Mouse (Mus musculus) limb, embryonic 13.5 days (tissue): ENCODE measurements at regions not wholly inside any gene's neighbourhood (a gene's known extent, or its start where the extent isn't known, plus 50 kb on each side); places are given as distances from the start of the nearest gene placed in this dataset.

ENCODE experiments used
- ATAC-seq: fragments of 200-750 bp; cut with Nextera tagmentation; 2 replicates; pipeline ENCODE4 v1.8.0; 2017; ENCODE audit warnings: low read depth, moderate number of reproducible peaks, moderate TSS enrichment; ENCODE audit not compliant: low FRiP score
- H3K27ac ChIP-seq: fragments of 300-500 bp; sonication (generic); 2 replicates; pipeline ENCODE4 v1.5.1; 2015; ENCODE audit warnings: inconsistent platforms, mild to moderate bottlenecking, moderate library complexity
- H3K27me3 ChIP-seq: fragments of 300-500 bp; sonication (generic); 2 replicates; pipeline ENCODE4 v1.6.1; 2015; ENCODE audit warnings: mild to moderate bottlenecking, inconsistent platforms
- H3K36me3 ChIP-seq: fragments of 300-500 bp; sonication (generic); 2 replicates; pipeline ENCODE4 v1.6.1; 2015; ENCODE audit warnings: inconsistent platforms, mild to moderate bottlenecking, moderate library complexity
- H3K4me1 ChIP-seq: fragments of 300-500 bp; sonication (generic); 2 replicates; pipeline ENCODE4 v1.6.1; 2015; ENCODE audit warnings: inconsistent platforms
- H3K4me2 ChIP-seq: fragments of 300-500 bp; sonication (generic); replicated peaks from 2 replicates; pipeline ENCODE4 v1.6.1; 2015; ENCODE audit warnings: inconsistent platforms, mild to moderate bottlenecking, moderate library complexity
- H3K4me3 ChIP-seq: fragments of 300-500 bp; sonication (generic); 2 replicates; pipeline ENCODE4 v1.5.1; 2015; ENCODE audit warnings: moderate library complexity, mild to moderate bottlenecking, inconsistent platforms
- H3K9ac ChIP-seq: fragments of 300-500 bp; sonication (generic); 2 replicates; pipeline ENCODE4 v1.6.1; 2015; ENCODE audit warnings: mild to moderate bottlenecking, inconsistent platforms
- H3K9me3 ChIP-seq: fragments of 300-500 bp; sonication (generic); 2 replicates; pipeline ENCODE4 v1.6.1; 2016; ENCODE audit warnings: inconsistent platforms
- WGBS: fragments of 180-500 bp; shearing (Covaris S2); methylation state at CpG from one replicate; pipeline ENCODE4 v1.1.7; 2015; 5-methylcytosine and 5-hydroxymethylcytosine counted together

DNA sequence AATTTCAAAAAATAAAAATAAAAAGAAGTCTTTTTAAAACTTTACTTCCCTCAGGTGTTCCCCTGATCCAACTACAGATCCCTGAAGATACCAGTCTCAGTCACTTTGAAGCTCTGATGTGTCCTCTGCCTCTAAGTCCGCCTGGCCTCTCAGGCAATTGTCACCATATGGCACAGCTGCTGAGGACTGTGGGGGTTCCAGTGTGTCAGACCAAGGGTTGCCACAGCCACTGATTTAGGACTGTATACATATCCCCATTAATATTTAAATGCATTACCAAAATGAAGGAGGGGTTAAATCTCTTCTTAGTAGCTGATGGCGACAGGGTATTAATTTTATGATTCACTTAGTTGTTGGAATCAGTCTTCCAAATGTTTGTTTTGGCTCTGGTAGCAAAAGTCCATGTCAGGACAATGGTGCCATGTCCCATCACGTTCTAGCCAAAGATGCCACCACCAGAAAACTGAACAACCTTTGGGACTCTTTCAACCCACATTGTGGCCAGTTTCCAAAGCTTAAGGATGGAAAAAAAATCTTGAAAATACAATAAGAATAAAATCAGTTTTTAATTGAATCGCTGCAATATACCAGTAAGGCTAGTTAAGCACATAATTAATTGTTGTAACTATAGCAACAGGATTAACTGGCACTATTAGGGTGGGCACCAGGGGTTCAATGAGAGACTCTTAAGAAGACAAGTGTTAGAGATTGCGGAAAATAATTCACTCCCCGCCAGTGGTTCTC lies 62.5 kb downstream of the Arrdc4 start:
- no peaks in the 10 kb centered on the region for H3K9me3 ChIP-seq
- no peak for ATAC-seq
- peaks cover 5% of the 10 kb centered on the region; the same call in 1 of the 2 replicates for H3K4me1 ChIP-seq
- no peak overlapping the region for H3K27ac ChIP-seq
- H3K9ac ChIP-seq = no peak overlapping the region
- no peak overlapping the region for H3K4me3 ChIP-seq
- H3K36me3 ChIP-seq = no peaks in the 10 kb centered on the region
- WGBS = 60% methylated on average over 6 of the region's 6 CpGs
- no peak overlapping the region for H3K4me2 ChIP-seq
- H3K27me3 ChIP-seq = no peaks in the 10 kb centered on the region

DNA sequence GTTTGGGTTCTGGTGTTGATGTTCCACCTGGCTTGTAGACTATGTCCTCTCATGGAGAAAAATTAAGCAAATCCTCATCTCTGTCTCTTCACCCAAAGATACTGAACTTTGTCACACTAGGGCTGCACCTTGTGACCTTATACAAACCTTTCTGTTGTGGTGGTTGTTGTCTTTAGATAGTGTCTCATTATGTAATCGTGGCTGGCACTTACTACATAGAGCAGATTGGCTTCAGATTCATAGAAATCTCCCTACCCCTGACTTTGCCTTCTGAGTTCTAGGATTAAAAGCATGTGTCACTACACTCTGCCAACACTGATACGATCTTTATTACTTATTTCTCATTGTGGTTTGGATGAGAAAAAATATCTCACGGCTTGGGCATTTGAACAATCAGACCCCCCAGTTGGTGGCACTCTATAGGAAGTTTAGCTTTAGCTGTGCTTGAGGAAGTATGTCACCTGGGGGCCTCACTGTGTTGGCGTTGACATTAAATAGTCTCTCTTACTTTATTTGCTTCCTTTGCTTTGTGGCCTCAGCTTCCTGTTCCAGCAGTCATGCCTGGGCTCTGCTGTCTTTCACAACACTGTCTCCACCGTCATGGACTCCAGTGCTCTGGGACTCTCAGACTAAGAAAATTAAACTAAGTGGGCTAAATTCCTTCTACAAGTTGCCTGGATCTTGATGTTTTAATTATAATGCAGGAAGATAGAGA lies 66.0 kb downstream of the Arrdc4 start:
- no peak for ATAC-seq
- no peak overlapping the region for H3K4me3 ChIP-seq
- H3K4me1 ChIP-seq = peaks cover 5% of the 10 kb centered on the region; the same call in 1 of the 2 replicates
- WGBS = 66% methylated on average over 5 of the region's 5 CpGs
- no peak overlapping the region for H3K4me2 ChIP-seq
- no peak overlapping the region for H3K27ac ChIP-seq
- H3K36me3 ChIP-seq = no peaks in the 10 kb centered on the region
- no peaks in the 10 kb centered on the region for H3K9me3 ChIP-seq
- no peaks in the 10 kb centered on the region for H3K27me3 ChIP-seq
- no peak overlapping the region for H3K9ac ChIP-seq

DNA sequence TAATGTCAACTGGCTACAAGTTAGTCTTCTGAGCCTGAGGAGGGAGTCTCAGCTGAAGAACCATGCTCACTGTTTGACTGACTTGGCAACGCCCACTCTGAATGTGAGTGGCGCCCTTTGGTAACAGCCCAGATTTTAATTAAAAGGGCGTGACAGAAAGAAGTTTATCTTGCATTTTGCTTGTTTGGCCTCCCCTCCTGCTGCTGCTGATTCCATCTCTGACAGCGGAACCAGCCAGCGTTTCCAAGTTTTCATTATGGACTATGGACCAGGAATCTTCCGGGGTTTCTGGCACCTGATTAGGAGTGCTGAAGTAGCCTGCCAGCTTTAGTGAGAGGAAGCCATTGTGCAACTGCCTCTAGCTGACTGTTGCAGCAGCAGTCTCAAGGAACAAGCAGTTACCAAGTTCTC lies 66.7 kb downstream of the Arrdc4 start:
- Histone ChIP-seq H3K4me1 (peaks cover 5% of the 10 kb centered on the region; the same call in 1 of the 2 replicates), H3K27me3 (no peaks in the 10 kb centered on the region), H3K4me2 (0 out of 2 replicates have a peak overlapping the region, but pooled peaks have one; percentile 0), H3K36me3 (no peaks in the 10 kb centered on the region), H3K4me3 (no peak overlapping the region), H3K9ac (no peak overlapping the region), H3K27ac (no peak overlapping the region), H3K9me3 (no peaks in the 10 kb centered on the region)
- ATAC-seq = no peak
- 71% methylated on average over 6 of the region's 6 CpGs for WGBS

DNA sequence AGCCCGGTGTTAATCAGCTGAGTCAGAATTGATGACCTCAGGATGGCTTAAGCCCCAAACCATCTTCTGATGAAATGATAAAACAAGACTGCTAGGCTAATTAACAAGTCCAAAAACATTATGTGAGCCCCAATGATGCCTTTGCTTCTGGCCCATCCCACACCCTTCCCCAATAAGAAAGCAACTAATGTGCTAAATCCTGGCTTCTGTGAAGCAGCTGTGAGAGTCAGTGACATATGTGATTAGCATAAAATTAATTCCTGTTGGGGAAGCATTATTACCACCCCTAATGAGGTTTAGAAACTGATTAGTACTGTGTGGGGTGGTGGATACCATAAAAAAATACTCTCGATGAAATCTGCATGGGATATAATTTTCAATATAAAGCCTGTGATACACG lies 69.3 kb downstream of the Arrdc4 start:
- Histone ChIP-seq H3K9me3 (no peaks in the 10 kb centered on the region), H3K4me1 (no peaks in the 10 kb centered on the region), H3K4me3 (no peak overlapping the region), H3K27ac (no peak overlapping the region), H3K36me3 (no peaks in the 10 kb centered on the region), H3K4me2 (no peak overlapping the region), H3K27me3 (no peaks in the 10 kb centered on the region), H3K9ac (no peak overlapping the region)
- WGBS = 78% methylated on average over 3 of the region's 3 CpGs
- ATAC-seq = no peak

DNA sequence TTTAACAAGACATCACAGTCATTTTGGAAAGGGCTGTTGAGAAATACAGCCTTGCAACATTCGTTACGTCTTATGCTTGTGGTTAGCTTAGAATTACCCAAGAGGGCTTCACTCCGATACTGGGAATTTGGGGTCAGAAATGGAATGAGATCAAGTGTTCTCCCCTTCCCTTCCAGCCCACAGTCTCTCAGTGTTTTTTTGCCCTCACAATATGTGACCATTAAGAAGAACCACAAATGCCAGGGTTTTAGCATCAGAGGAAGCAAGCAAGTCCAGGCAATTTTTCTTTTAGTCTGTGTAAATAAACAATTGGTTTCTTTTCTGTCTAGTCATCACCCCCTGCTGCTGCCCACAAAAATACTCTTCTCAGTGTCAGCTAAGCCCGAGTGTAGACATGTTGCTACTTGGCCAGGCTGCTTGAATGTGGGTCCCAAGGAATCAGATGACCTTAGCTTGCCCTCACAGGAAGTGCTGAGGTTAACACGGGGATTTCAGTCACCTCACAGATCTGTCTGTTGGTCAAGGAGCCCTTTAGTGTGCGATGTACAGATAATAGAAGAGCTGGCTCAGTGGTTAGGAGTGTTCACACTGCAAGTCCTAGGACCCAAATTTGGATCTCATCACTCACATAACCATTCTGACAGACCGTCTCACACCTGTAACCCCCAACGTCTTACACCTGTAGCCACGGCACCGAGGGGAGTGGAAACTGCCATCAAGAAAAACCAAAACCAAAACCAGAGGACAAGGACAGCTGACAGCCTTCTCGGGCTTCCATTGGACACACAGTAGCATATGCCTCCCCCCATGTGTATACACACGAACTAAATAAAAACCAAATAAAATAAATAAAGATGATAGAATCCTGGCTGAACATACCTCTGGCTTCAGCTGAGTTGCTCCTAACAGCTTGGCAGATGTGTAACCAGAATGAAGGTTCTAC lies 81.0 kb downstream of the Arrdc4 start:
- no peak for ATAC-seq
- H3K36me3 ChIP-seq = no peaks in the 10 kb centered on the region
- no peaks in the 10 kb centered on the region for H3K27me3 ChIP-seq
- no peak overlapping the region for H3K4me2 ChIP-seq
- no peak overlapping the region for H3K9ac ChIP-seq
- H3K4me1 ChIP-seq = no peaks in the 10 kb centered on the region
- WGBS = 73% methylated on average over 12 of the region's 12 CpGs
- H3K9me3 ChIP-seq = no peaks in the 10 kb centered on the region
- H3K27ac ChIP-seq = no peak overlapping the region
- no peak overlapping the region for H3K4me3 ChIP-seq

DNA sequence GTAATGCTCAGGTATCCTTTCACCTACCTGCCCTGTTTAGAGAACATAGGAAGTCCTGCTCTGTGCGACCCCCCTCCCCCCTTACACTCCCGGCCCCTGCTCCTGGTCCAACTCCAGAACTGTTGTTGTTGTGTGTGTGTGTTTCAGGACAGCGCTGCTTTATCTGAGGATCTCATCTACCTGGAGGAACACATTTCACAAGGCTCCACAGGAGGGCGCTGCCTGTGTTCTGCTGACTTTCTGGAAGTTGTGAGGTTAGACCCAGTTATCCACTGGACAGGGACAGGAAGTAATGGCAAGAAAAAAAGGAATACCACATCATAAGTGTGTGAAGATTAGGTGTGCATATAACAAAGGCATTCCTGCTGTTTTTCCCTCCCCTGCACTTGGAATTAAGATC lies 81.8 kb downstream of the Arrdc4 start:
- no peak overlapping the region for H3K27ac ChIP-seq
- H3K4me1 ChIP-seq = no peaks in the 10 kb centered on the region
- no peak for ATAC-seq
- H3K4me2 ChIP-seq = no peak overlapping the region
- WGBS = 61% methylated on average over 4 of the region's 4 CpGs
- H3K9ac ChIP-seq = no peak overlapping the region
- no peak overlapping the region for H3K4me3 ChIP-seq
- H3K36me3 ChIP-seq = no peaks in the 10 kb centered on the region
- H3K27me3 ChIP-seq = no peaks in the 10 kb centered on the region
- H3K9me3 ChIP-seq = no peaks in the 10 kb centered on the region

DNA sequence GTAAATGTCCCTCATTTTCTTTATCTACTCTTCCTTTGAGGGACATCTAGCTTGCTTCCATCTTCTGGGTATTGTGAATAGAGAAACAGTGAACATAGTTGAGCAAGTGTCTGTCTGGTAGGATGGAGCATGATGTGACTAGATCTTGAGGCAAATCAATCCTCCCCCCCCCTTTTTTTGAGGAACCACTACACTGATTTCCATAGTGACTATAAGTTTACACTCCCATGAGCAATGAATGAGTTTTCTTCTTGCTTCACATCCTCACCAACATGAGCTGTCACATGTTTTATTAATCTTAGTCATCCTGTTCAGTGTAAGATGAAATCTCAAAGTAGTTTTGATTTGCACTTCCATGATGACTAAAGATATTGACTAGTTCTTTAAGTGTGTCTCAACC lies 92.7 kb downstream of the Arrdc4 start:
- Histone ChIP-seq H3K4me1 (no peaks in the 10 kb centered on the region), H3K4me2 (no peak overlapping the region), H3K9ac (no peak overlapping the region), H3K27ac (no peak overlapping the region), H3K27me3 (no peaks in the 10 kb centered on the region), H3K9me3 (peaks cover 9% of the 10 kb centered on the region), H3K36me3 (no peaks in the 10 kb centered on the region), H3K4me3 (no peak overlapping the region)
- no peak for ATAC-seq

DNA sequence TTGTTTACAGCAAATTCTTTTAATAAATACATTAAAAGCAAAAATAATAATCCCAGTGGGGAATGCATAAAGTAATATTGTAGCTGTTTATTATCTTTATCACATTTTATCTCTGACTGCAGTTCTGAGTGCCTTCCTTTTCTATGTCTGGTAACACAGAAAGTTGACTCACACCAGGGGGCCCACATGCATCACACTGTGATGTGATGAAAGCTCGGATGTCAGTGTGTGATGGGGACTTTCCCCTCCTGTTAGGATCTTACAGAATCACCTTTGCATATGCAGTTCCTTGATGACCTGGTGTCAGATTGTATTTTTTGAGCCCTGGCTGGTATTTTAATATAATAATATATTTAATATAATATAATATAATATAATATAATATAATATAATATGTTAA lies 95.5 kb downstream of the Arrdc4 start:
- Histone ChIP-seq H3K4me3 (no peak overlapping the region), H3K9me3 (peaks cover 9% of the 10 kb centered on the region), H3K9ac (no peak overlapping the region), H3K36me3 (no peaks in the 10 kb centered on the region), H3K4me2 (no peak overlapping the region), H3K4me1 (no peaks in the 10 kb centered on the region), H3K27me3 (no peaks in the 10 kb centered on the region), H3K27ac (no peak overlapping the region)
- 62% methylated on average over 1 of the region's 1 CpGs for WGBS
- ATAC-seq = no peak

DNA sequence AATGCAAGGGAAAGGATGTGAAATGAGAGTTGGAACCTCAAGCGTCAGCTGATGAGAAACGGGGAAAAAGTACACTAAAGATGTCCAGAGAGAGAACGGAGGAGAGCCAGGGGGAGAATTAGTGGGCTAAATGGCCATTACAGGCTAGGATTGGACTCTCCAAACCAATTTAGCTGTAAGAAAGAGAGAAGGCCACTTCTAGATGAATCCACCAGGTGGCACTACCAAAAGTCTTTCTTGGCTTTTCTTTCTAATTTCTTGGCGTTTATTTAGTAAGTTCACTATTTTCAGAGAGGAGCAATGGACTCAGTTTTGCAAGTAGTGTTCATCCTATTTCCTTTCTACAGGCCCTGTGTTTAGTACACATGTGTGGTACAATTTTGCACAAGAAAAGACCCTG lies 97.6 kb downstream of the Arrdc4 start:
- H3K9me3 ChIP-seq = peaks cover 9% of the 10 kb centered on the region
- no peaks in the 10 kb centered on the region for H3K36me3 ChIP-seq
- no peak overlapping the region for H3K4me2 ChIP-seq
- H3K4me1 ChIP-seq = no peaks in the 10 kb centered on the region
- ATAC-seq = no peak
- WGBS = 66% methylated on average over 4 of the region's 4 CpGs
- no peak overlapping the region for H3K9ac ChIP-seq
- H3K27me3 ChIP-seq = no peaks in the 10 kb centered on the region
- no peak overlapping the region for H3K27ac ChIP-seq
- no peak overlapping the region for H3K4me3 ChIP-seq

DNA sequence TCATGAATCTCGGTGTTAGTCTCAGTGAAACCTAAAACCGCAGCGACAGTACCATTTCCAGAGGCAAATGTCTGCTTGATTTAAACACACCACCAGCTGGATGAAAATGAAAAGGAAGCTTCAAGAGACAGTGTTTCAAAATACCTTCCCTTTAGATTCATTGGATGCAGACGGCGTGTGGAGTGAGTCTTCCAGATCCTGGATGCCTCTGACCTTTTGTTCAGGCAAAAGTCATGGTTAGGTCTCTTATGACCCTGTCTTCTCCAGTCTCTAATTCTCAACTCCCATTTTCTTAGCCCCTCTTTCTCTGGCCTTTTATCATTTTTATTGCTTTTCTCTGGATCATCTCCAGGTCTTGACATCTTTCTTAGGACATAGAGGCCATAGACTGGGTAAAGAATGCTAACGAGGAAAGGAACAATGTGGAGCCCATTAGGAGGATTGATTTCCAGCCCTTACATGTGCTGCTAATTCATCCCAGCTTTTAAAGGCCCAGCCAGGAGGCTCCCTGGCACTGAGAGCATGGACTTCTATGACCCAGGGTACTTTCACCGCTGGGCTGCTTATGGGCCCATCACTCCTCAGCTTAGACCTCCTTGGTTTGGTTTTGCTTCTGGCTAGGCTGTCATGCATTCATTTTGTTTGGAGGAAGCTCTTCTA lies 111.4 kb downstream of the Arrdc4 start:
- no peaks in the 10 kb centered on the region for H3K36me3 ChIP-seq
- WGBS = 34% methylated on average over 7 of the region's 7 CpGs
- ATAC-seq = no peak
- no peak overlapping the region for H3K4me3 ChIP-seq
- H3K9me3 ChIP-seq = no peaks in the 10 kb centered on the region
- no peak overlapping the region for H3K9ac ChIP-seq
- no peak overlapping the region for H3K4me2 ChIP-seq
- no peaks in the 10 kb centered on the region for H3K27me3 ChIP-seq
- no peaks in the 10 kb centered on the region for H3K4me1 ChIP-seq
- no peak overlapping the region for H3K27ac ChIP-seq

DNA sequence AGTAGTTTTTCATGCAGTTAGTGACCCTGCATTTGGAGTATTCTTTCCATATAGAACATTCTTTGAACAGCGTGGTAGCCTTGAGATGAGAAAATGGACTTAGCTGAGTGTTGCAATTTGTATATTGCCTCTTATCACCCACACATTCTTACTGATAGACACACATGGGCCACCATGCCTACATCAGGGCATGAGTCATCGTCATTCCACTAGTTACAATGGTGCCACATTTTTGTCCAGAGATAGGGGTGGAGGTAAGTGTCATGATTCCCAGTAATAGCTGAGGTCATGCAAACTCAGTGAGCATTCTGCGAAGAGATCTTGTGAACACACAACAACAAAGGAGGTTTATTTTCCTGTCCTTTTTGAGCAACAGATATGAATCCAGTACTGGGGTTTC lies 128.0 kb downstream of the Arrdc4 start:
- WGBS = 90% methylated on average over 3 of the region's 3 CpGs
- H3K4me1 ChIP-seq = no peaks in the 10 kb centered on the region
- no peak for ATAC-seq

DNA sequence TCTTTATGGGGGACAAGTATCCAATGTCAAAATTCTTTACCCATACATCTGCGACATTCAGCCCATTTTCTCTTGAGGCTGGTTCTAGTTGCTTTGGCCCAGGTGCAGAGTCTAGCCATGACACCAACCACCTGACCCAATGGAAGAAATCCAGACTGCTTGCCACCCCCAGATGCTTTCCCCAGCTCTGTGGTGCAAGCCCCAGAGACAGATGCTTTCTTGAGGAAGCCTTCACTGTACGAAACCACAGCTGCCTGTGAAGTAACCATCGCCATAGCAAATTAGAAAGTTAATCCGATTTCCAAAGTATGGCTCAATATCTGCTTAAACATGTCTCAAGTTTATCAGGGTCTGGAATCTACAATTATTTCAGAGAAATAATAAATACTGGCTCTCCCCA lies 138.5 kb downstream of the Arrdc4 start:
- WGBS = 81% methylated on average over 4 of the region's 4 CpGs
- H3K27me3 ChIP-seq = no peaks in the 10 kb centered on the region
- no peak overlapping the region for H3K4me3 ChIP-seq
- H3K9ac ChIP-seq = no peak overlapping the region
- H3K9me3 ChIP-seq = no peaks in the 10 kb centered on the region
- H3K4me1 ChIP-seq = no peaks in the 10 kb centered on the region
- ATAC-seq = no peak
- H3K4me2 ChIP-seq = no peak overlapping the region
- no peaks in the 10 kb centered on the region for H3K36me3 ChIP-seq
- H3K27ac ChIP-seq = no peak overlapping the region

More for the DNA sequence above, 128.0 kb downstream of the Arrdc4 start:
- Histone ChIP-seq H3K27me3 (no peaks in the 10 kb centered on the region), H3K4me3 (no peak overlapping the region), H3K9ac (no peak overlapping the region), H3K27ac (no peak overlapping the region), H3K9me3 (no peaks in the 10 kb centered on the region), H3K36me3 (no peaks in the 10 kb centered on the region), H3K4me2 (no peak overlapping the region)
